Mouse (Mus musculus): ENCODE measurements around the gene H2al1k. TPM values are rescaled to one million over a fixed set of nuclear protein-coding genes. Genes with fewer than 3 reads are reported as not detected.
"Not testable (repeated sequence)": the region's sequence is repeated elsewhere in the genome, so short reads cannot be mapped to it uniquely, and the experiment has no call there.

H2al1k gene
- polyA plus RNA-seq, 1 experiment from 2014 or later: not detected

GRCm38 (mm10) chrX:9375927-9376326, 25.5 kb downstream of the H2al1k start:
- not testable (repeated sequence) for H3K27ac ChIP-seq (ENCODE audit: low read depth, low read length)

More at GRCm38 (mm10) chrX:9375927-9376326, 25.5 kb downstream of the H2al1k start:
- not testable (repeated sequence) for DNase-seq (ENCODE audit: low spot score); H3K4me1 ChIP-seq (ENCODE audit: control insufficient read depth, insufficient read depth, low read length); H3K9me3 ChIP-seq (ENCODE audit: control insufficient read depth, low read length); H3K9ac ChIP-seq (ENCODE audit: low read length); H3K4me3 ChIP-seq (ENCODE audit: low read depth, low read length); H3K27me3 ChIP-seq (ENCODE audit: control insufficient read depth, insufficient read depth, low read length); H3K36me3 ChIP-seq (ENCODE audit: control insufficient read depth, insufficient read depth, low read length); H3K4me2 ChIP-seq (ENCODE audit: low read depth); ATAC-seq (ENCODE audit: insufficient read depth, low FRiP score, low TSS enrichment)

Other genes starting within 250 kb of the H2al1k start
- gene 4930402K13Rik, start 246.1 kb upstream of the H2al1k start, polyA plus RNA-seq (2014; fragmentation: Nextera tagmentation; extraction: Ambion mirVana): not detected in 2 replicates
- gene Lancl3, start 150.7 kb upstream of the H2al1k start, polyA plus RNA-seq (2014; fragmentation: Nextera tagmentation; extraction: Ambion mirVana): 0.32 and 0.41 TPM in 2 replicates
- gene Gm14862, start 93.7 kb upstream of the H2al1k start, polyA plus RNA-seq (2014; fragmentation: Nextera tagmentation; extraction: Ambion mirVana): not detected in 2 replicates
- gene Xk, start 77.9 kb upstream of the H2al1k start, polyA plus RNA-seq (2014; fragmentation: Nextera tagmentation; extraction: Ambion mirVana): 2.5 and 3.4 TPM in 2 replicates
- gene H2al1m, start 66.9 kb upstream of the H2al1k start, polyA plus RNA-seq (2014; fragmentation: Nextera tagmentation; extraction: Ambion mirVana): not detected in 2 replicates
- gene Cybb, start 137.1 kb downstream of the H2al1k start, polyA plus RNA-seq (2014; fragmentation: Nextera tagmentation; extraction: Ambion mirVana): 0.88 and 0.97 TPM in 2 replicates
- not detected in 2 replicates for gene H2al1o, start 221.8 kb downstream of the H2al1k start, polyA plus RNA-seq (2014; fragmentation: Nextera tagmentation; extraction: Ambion mirVana)